Mouse (Mus musculus): ENCODE results near the gene Gm8439.

DNA sequence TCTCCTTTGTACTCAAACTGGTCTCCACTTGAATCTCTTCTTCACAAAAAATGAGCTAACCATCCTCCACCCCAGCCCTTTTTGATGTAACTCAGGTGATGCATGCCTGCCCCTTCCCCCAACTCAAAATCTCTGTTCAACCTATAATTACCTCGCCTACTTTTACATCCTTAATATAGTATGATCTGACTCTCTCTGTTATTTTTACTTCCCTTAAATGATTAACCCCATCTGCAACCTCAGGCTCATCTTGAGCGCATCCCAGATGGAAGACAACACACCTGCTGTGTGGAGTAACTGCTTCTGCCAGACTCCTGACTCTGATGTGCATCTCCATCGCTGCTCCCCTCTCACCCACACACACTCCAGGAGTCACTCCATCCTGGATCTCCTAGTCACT is 14.1 kb downstream of the Gm8439 start:
- TF ChIP-seq EP300 (IDR thresholded peaks at IDR 0.05), result no peak
- no peak for TF ChIP-seq CTCF (IDR thresholded peaks at IDR 0.05)
